Mouse (Mus musculus) heart, postnatal 0 days (tissue): ENCODE data around the gene Nab1. TPM values are rescaled to one million over a fixed set of nuclear protein-coding genes. Genes with fewer than 3 reads are reported as not detected.
A peak's percentile ranks its signal among the peaks of the same experiment; 100 is the strongest.

Experiments used
- ATAC-seq: fragments of 200-750 bp; cut with Nextera tagmentation; 2 replicates; pipeline ENCODE4 v1.8.0; 2017; ENCODE audit warnings: low read depth, moderate number of reproducible peaks, moderate library complexity; ENCODE audit not compliant: insufficient read depth
- DNase-seq: peaks from one replicate; pipeline ENCODE4 v3.0.0-alpha.2; 2016; ENCODE audit warnings: low spot score
- H3K27ac ChIP-seq: fragments of 300-500 bp; sonication (generic); 2 replicates; pipeline ENCODE4 v1.5.1; 2014; ENCODE audit warnings: low read depth, mild to moderate bottlenecking
- H3K27me3 ChIP-seq: fragments of 300-500 bp; sonication (generic); 2 replicates; pipeline ENCODE4 v1.6.1; 2014; ENCODE audit warnings: low read length, mixed read lengths; ENCODE audit not compliant: control insufficient read depth, insufficient read depth
- H3K36me3 ChIP-seq: fragments of 300-500 bp; sonication (generic); replicated peaks from 2 replicates; pipeline ENCODE4 v1.6.1; 2014; ENCODE audit warnings: low read length, mixed read lengths; ENCODE audit not compliant: control insufficient read depth, insufficient read depth
- H3K4me1 ChIP-seq: fragments of 300-500 bp; sonication (generic); 2 replicates; pipeline ENCODE4 v1.6.1; 2014; ENCODE audit warnings: antibody characterized with exemption; ENCODE audit not compliant: control insufficient read depth, insufficient read depth
- H3K4me2 ChIP-seq: fragments of 300-500 bp; sonication (generic); 2 replicates; pipeline ENCODE4 v1.6.1; 2014; ENCODE audit warnings: low read depth, mild to moderate bottlenecking, low read length, moderate library complexity
- H3K4me3 ChIP-seq: fragments of 300-500 bp; sonication (generic); 2 replicates; pipeline ENCODE4 v1.5.1; 2014; ENCODE audit warnings: low read depth, low read length
- H3K9ac ChIP-seq: fragments of 300-500 bp; sonication (generic); replicated peaks from 2 replicates; pipeline ENCODE4 v1.6.1; 2014; ENCODE audit warnings: low read depth, low read length, mixed read lengths
- H3K9me3 ChIP-seq: fragments of 300-500 bp; sonication (generic); replicated peaks from 2 replicates; pipeline ENCODE4 v1.6.1; 2016; ENCODE audit warnings: low read length; ENCODE audit not compliant: control insufficient read depth
- CTCF ChIP-seq: IDR thresholded peaks from 2 replicates; pipeline ENCODE4 v1.5.1; 2016; ENCODE audit warnings: antibody characterized with exemption, control low read depth, low read depth
- EP300 ChIP-seq: IDR thresholded peaks from 2 replicates; pipeline ENCODE4 v1.6.1; 2016; ENCODE audit warnings: antibody characterized with exemption, low read depth
- WGBS: fragments of 180-500 bp; shearing (Covaris S2); extraction: QIAGEN DNeasy Blood & Tissue Kit; methylation state at CpG from one replicate; pipeline ENCODE4 v1.1.7; 2014; 5-methylcytosine and 5-hydroxymethylcytosine counted together
- polyA plus RNA-seq: library from polyadenylated mRNA; unstranded; fragments of >200 nt; fragmentation: Nextera tagmentation; extraction: Ambion mirVana; gene quantifications from 2 replicates; pipeline ENCODE4 v1.2.1, GENCODE M21; 2015
- total RNA-seq: library from RNA; depleted of rRNA; stranded (reverse); fragments of >200 nt; gene quantifications from 2 replicates; pipeline ENCODE4 v1.2.3, GENCODE M21; 2014; ENCODE audit warnings: low replicate concordance

Gene Nab1
- total and polyA plus RNA-seq, 2 experiments from 2014 or later, result 15.0 to 23.7 TPM

DNA sequence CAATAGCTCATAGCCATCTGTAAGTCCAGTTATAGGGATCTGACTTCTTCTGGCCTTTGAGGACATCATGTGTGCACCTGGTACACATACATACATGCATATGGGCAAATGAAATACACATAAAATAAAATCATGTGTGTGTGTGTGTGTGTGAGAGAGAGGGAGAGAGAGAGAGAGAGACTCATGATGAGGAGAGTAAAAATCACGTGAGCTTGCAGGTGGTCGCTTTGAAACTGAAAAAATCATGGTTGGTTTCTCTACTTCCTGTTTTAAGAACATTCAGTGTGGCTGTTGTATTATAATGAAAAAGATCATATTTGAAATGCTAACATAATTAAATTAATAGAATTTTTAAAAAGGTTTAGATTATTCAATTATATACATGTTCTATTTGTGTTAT, 69.9 kb downstream of the Nab1 start:
- Histone ChIP-seq H3K4me2 (no peak overlapping the region), H3K27me3 (no peaks in the 10 kb centered on the region), H3K9me3 (no peaks in the 10 kb centered on the region), H3K4me3 (no peak overlapping the region), H3K36me3 (no peaks in the 10 kb centered on the region), H3K9ac (no peak overlapping the region), H3K4me1 (0 out of 2 replicates have a peak, but pooled peaks cover 4% of the 10 kb centered on the region), H3K27ac (no peak overlapping the region)
- DNase-seq (no peak), ATAC-seq (no peak)
- TF ChIP-seq EP300 (no peak), CTCF (no peak)
- WGBS, result 76% methylated on average over 2 of the region's 2 CpGs

- Histone ChIP-seq H3K4me1 (no peaks in the 10 kb centered on the region), H3K27me3 (no peaks in the 10 kb centered on the region), H3K36me3 (no peaks in the 10 kb centered on the region), H3K4me2 (no peak overlapping the region), H3K27ac (no peak overlapping the region), H3K9ac (no peak overlapping the region), H3K9me3 (no peaks in the 10 kb centered on the region), H3K4me3 (no peak overlapping the region)
- ATAC-seq (no peak), DNase-seq (no peak)
- TF ChIP-seq EP300 (no peak), CTCF (no peak)
- 25% methylated on average over 1 of the region's 1 CpGs for WGBS
These were observed 70.4 kb downstream of the Nab1 start for GRCm38 (mm10) chr1:52430116-52430515.

GRCm38 (mm10) chr1:52427841-52428464, 72.5 kb downstream of the Nab1 start:
- WGBS, result 76% methylated on average over 2 of the region's 2 CpGs
- no peak overlapping the region for H3K4me2 ChIP-seq
- no peaks in the 10 kb centered on the region for H3K9me3 ChIP-seq
- no peak overlapping the region for H3K9ac ChIP-seq
- no peaks in the 10 kb centered on the region for H3K27me3 ChIP-seq
- H3K27ac ChIP-seq, result no peak overlapping the region
- H3K4me3 ChIP-seq, result no peak overlapping the region
- no peaks in the 10 kb centered on the region for H3K36me3 ChIP-seq
- no peak for ATAC-seq
- no peaks in the 10 kb centered on the region for H3K4me1 ChIP-seq
- DNase-seq, result no peak
- no peak for TF ChIP-seq EP300
- TF ChIP-seq CTCF, result no peak

GRCm38 (mm10) chr1:52423846-52424245, 76.6 kb downstream of the Nab1 start:
- no peak overlapping the region for H3K4me3 ChIP-seq
- no peak overlapping the region for H3K4me2 ChIP-seq
- WGBS, result 60% methylated on average over 1 of the region's 1 CpGs
- TF ChIP-seq CTCF (no peak), EP300 (no peak)
- H3K36me3 ChIP-seq, result no peaks in the 10 kb centered on the region
- peak overlapping the region; percentile 21; the same call in 1 of the 2 replicates for H3K27ac ChIP-seq
- H3K9ac ChIP-seq, result no peak overlapping the region
- DNase-seq, result peak; percentile 31
- ATAC-seq, result no peak
- H3K9me3 ChIP-seq, result no peaks in the 10 kb centered on the region
- no peaks in the 10 kb centered on the region for H3K27me3 ChIP-seq
- no peaks in the 10 kb centered on the region for H3K4me1 ChIP-seq

DNA sequence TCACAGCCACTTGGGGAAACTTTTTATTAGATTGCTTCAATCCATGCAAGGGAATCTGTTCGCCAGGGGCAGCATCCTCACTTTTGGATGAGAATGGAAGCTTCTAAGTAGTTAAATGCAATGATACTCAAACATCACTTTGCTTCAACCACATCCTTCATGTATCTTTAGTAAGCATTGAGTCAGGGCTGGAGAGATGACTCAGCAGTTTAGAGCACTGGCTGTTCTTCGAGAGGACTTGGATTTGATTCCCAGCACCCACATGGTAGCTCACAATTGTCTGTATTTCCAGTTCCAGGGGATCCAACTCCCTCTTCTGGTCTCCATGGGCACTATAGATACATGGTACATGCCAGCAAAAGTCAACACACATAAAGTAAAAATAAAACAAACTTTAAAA, 77.4 kb downstream of the Nab1 start:
- DNase-seq (no peak), ATAC-seq (no peak)
- H3K9me3 ChIP-seq, result no peaks in the 10 kb centered on the region
- TF ChIP-seq EP300 (no peak), CTCF (no peak)
- no peaks in the 10 kb centered on the region for H3K27me3 ChIP-seq
- 90% methylated on average over 2 of the region's 2 CpGs for WGBS
- no peak overlapping the region for H3K4me2 ChIP-seq
- no peaks in the 10 kb centered on the region for H3K36me3 ChIP-seq
- no peak overlapping the region for H3K9ac ChIP-seq
- peak overlapping the region; percentile 39; the same call in 1 of the 2 replicates for H3K27ac ChIP-seq
- no peaks in the 10 kb centered on the region for H3K4me1 ChIP-seq
- H3K4me3 ChIP-seq, result no peak overlapping the region

GRCm38 (mm10) chr1:52422137-52422536, 78.3 kb downstream of the Nab1 start:
- H3K27ac ChIP-seq, result peak overlapping the region; percentile 57
- WGBS, result 11% methylated on average over 3 of the region's 3 CpGs
- ATAC-seq, result peak; percentile 89

More at GRCm38 (mm10) chr1:52422137-52422536, 78.3 kb downstream of the Nab1 start:
- DNase-seq, result peak; percentile 80
- Histone ChIP-seq H3K4me1 (no peaks in the 10 kb centered on the region), H3K4me2 (no peak overlapping the region), H3K36me3 (no peaks in the 10 kb centered on the region), H3K27me3 (no peaks in the 10 kb centered on the region), H3K4me3 (no peak overlapping the region), H3K9ac (no peak overlapping the region), H3K9me3 (no peaks in the 10 kb centered on the region)
- TF ChIP-seq CTCF (no peak), EP300 (0 out of 2 replicates have a peak, but pooled peaks have one; percentile 58)
